Mouse (Mus musculus): ENCODE data around the gene Wdr35.

GRCm38 (mm10) chr12:9050824-9051223 lies 77.1 kb downstream of the Wdr35 start:
- TF ChIP-seq CTCF (IDR thresholded peaks at IDR 0.05; ENCODE audit: low read depth, low read length) (no peak), GATA1 (IDR thresholded peaks at IDR 0.05; ENCODE audit: borderline replicate concordance, low read length) (no peak), TAL1 (conservative IDR thresholded peaks at IDR 0.05; ENCODE audit: low read depth, low read length) (no peak), GATA2 (IDR thresholded peaks at IDR 0.05; ENCODE audit: borderline replicate concordance, low read depth, low read length) (no peak)
